Mouse (Mus musculus): Measurements from ENCODE around the gene Vmn1r12. TPM values are rescaled to one million over a fixed set of nuclear protein-coding genes. Genes with fewer than 3 reads are reported as not detected.
"Not testable (repeated sequence)": the region's sequence is repeated elsewhere in the genome, so short reads cannot be mapped to it uniquely, and the experiment has no call there.

Vmn1r12 gene
- total RNA-seq (2014; rRNA removed) (not detected in 2 replicates), polyA plus RNA-seq (2015; fragmentation: Nextera tagmentation; extraction: Ambion mirVana) (not detected in 2 replicates)

DNA sequence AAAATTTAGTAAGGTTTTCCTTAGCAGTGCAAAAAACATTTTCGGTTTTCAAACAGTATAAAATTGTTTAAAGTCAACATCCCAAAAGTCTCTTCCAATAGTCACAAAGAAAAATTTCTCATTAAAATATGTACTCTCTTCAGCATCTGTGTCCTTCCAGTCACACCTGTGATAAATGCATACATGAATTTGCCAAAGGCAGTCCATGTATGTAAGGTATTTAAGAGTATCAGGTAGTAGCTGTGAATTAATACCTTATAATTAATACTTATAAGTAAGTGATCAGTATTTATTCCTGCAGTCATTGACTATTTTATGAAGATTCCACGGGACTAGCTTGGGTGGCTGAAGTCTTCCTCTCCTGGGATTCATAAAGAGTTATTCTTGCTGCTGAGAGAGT lies at the start of gene Vmn1r12:
Gene Vmn1r12 (plus strand): TSS at position 301 of the 400 bp plus-strand sequence.
- Histone ChIP-seq H3K36me3 (ENCODE audit: insufficient read depth, low read length) (no peaks in the 10 kb centered on the region), H3K27me3 (ENCODE audit: insufficient read depth, low read length) (no peaks in the 10 kb centered on the region), H3K4me3 (ENCODE audit: low read depth, low read length) (no peak within 1 kb of the TSS), H3K27ac (ENCODE audit: low read depth, low read length) (no peak within 1 kb of the TSS), H3K9ac (replicated peaks; ENCODE audit: low read length, poor library complexity, severe bottlenecking) (no peak within 1 kb of the TSS), H3K4me2 (ENCODE audit: low read depth, low read length, poor library complexity, severe bottlenecking) (no peak within 1 kb of the TSS), H3K9me3 (ENCODE audit: low read length) (no peaks in the 10 kb centered on the region), H3K4me1 (ENCODE audit: insufficient read depth, low read length) (no peaks in the 10 kb centered on the region)
- DNase-seq (ENCODE audit: low spot score) (no peak), ATAC-seq (ENCODE audit: low FRiP score) (no peak)
- no peak for TF ChIP-seq CTCF (IDR thresholded peaks at IDR 0.05)
- WGBS: 87% methylated on average over 2 of the region's 2 CpGs

DNA sequence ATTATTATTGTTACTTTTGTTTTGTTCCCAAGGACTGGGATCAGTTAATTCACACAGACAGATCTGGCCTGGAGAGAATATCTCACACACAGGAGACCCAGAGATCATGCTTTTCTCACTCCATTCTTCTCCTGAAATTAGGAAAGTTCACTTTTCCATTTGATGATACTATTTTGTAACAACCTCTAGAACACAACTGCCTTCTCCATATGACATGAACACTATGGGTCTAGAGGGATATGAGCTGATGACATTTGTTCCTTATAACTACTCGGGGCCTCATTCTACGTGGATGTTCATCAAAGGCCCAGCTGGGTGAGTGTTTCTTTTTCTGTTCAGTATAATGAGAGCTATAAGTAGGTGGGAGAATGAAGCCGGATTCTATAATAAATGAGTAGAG lies 47.6 kb upstream of the Vmn1r12 start, which contains the start of gene Vmn1r10:
Gene Vmn1r10 (plus strand): TSS at position 301 of the 400 bp plus-strand sequence.
- TF ChIP-seq CTCF (IDR thresholded peaks at IDR 0.05): no peak
- Histone ChIP-seq H3K9ac (replicated peaks; ENCODE audit: low read length, poor library complexity, severe bottlenecking) (no peak within 1 kb of the TSS), H3K27ac (ENCODE audit: low read depth, low read length) (no peak within 1 kb of the TSS), H3K27me3 (ENCODE audit: insufficient read depth, low read length) (no peaks in the 10 kb centered on the region), H3K4me1 (ENCODE audit: insufficient read depth, low read length) (no peaks in the 10 kb centered on the region), H3K4me2 (ENCODE audit: low read depth, low read length, poor library complexity, severe bottlenecking) (no peak within 1 kb of the TSS), H3K9me3 (ENCODE audit: low read length) (no peaks in the 10 kb centered on the region), H3K4me3 (ENCODE audit: low read depth, low read length) (no peak within 1 kb of the TSS), H3K36me3 (ENCODE audit: insufficient read depth, low read length) (no peaks in the 10 kb centered on the region)
- ATAC-seq (ENCODE audit: low FRiP score): no peak
- WGBS: 85% methylated on average over 3 of the region's 3 CpGs
- no peak for DNase-seq (ENCODE audit: low spot score)

DNA sequence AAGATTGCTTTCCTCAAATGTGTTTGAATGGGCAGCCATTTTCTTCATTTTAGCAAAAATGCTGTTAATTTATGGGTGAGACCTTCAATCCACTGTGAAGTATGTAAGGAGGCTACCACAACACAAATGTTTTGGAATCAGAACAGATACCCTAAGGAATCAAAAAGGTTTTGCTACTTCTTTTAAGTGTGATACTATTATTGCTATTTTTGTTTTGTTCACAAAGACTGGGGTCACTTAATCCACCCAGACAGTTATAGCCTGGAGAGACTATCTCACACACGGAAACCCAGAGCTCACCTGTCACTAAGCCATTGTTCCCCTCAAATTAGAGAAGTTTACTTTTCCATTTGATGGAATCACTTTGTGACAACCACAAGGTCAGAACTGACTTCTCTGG lies 23.6 kb upstream of the Vmn1r12 start, which contains the start of gene Vmn1r11:
Gene Vmn1r11 (plus strand): TSS at position 301 of the 400 bp plus-strand sequence.
- Histone ChIP-seq H3K4me1 (ENCODE audit: insufficient read depth, low read length) (no peaks in the 10 kb centered on the region), H3K4me3 (ENCODE audit: low read depth, low read length) (no peak within 1 kb of the TSS), H3K27me3 (ENCODE audit: insufficient read depth, low read length) (no peaks in the 10 kb centered on the region), H3K27ac (ENCODE audit: low read depth, low read length) (no peak within 1 kb of the TSS), H3K36me3 (ENCODE audit: insufficient read depth, low read length) (no peaks in the 10 kb centered on the region), H3K9me3 (ENCODE audit: low read length) (no peaks in the 10 kb centered on the region), H3K9ac (replicated peaks; ENCODE audit: low read length, poor library complexity, severe bottlenecking) (no peak within 1 kb of the TSS), H3K4me2 (ENCODE audit: low read depth, low read length, poor library complexity, severe bottlenecking) (no peak within 1 kb of the TSS)
- ATAC-seq (ENCODE audit: low FRiP score) (no peak), DNase-seq (ENCODE audit: low spot score) (no peak)
- 63% methylated on average over 1 of the region's 1 CpGs for WGBS
- TF ChIP-seq CTCF (IDR thresholded peaks at IDR 0.05): no peak

DNA sequence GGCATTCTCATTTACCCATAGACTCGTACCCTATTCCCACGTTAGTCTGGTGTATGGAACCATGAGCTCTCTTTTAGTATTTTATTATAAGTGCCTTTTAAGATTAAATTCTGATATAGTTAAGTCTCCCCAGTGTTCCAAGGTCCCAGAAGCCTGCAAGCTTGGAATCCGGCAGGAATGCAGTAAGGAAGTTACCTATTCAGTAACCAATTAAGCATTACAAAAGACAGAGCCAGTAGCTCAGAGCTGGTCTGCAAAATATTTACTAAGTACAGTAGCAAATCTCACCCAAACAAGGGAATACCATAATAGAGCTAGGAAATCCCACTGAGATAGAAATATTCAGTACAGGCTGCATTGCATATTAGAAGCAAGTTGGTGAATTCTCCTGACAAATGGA lies 33.3 kb downstream of the Vmn1r12 start:
- H3K27ac ChIP-seq (ENCODE audit: low read depth, low read length); H3K4me1 ChIP-seq (ENCODE audit: insufficient read depth, low read length); H3K4me3 ChIP-seq (ENCODE audit: low read depth, low read length); ATAC-seq (ENCODE audit: low FRiP score); H3K36me3 ChIP-seq (ENCODE audit: insufficient read depth, low read length); H3K4me2 ChIP-seq (ENCODE audit: low read depth, low read length, poor library complexity, severe bottlenecking); H3K9me3 ChIP-seq (ENCODE audit: low read length); DNase-seq (ENCODE audit: low spot score); H3K27me3 ChIP-seq (ENCODE audit: insufficient read depth, low read length); H3K9ac ChIP-seq (replicated peaks; ENCODE audit: low read length, poor library complexity, severe bottlenecking): not testable (repeated sequence)
- WGBS: 61% methylated on average over 3 of the region's 3 CpGs

DNA sequence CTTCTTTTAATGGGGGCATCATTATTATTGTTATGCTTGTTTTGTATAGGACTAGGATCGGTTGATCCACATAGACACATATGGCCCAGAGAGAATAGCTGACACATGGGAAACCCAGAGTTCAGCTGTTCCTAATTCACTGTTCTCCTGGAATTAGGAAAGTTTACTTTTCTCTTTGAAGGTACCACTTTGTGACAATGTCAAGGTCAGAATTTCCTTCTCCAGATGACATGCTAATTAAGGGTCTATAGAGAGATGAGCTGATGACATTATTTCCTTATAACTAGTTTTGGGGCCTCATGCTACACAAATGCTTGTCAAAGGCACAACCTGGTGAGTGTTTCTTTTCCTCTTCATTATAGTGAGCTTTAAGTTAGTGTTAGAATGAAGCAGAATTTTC lies 46.3 kb downstream of the Vmn1r12 start, which contains the start of gene Vmn1r13:
Gene Vmn1r13 (plus strand): TSS at position 301 of the 400 bp plus-strand sequence.
- not testable (repeated sequence) for DNase-seq (ENCODE audit: low spot score); H3K4me3 ChIP-seq (ENCODE audit: low read depth, low read length); H3K36me3 ChIP-seq (ENCODE audit: insufficient read depth, low read length); H3K27ac ChIP-seq (ENCODE audit: low read depth, low read length); H3K9me3 ChIP-seq (ENCODE audit: low read length); H3K27me3 ChIP-seq (ENCODE audit: insufficient read depth, low read length); H3K4me1 ChIP-seq (ENCODE audit: insufficient read depth, low read length); ATAC-seq (ENCODE audit: low FRiP score); H3K4me2 ChIP-seq (ENCODE audit: low read depth, low read length, poor library complexity, severe bottlenecking); H3K9ac ChIP-seq (replicated peaks; ENCODE audit: low read length, poor library complexity, severe bottlenecking)
- WGBS: 89% methylated on average over 1 of the region's 1 CpGs

Other genes starting within 250 kb of the Vmn1r12 start
- 83.2 and 98.4 TPM in 2 replicates for gene Nt5c3, start 233.0 kb upstream of the Vmn1r12 start, total RNA-seq (2014; rRNA removed)
- gene Nt5c3, start 233.0 kb upstream of the Vmn1r12 start, polyA plus RNA-seq (2015; fragmentation: Nextera tagmentation; extraction: Ambion mirVana): 181 and 182 TPM in 2 replicates
- 0.33 and 1.7 TPM in 2 replicates for gene Vmn1r4, start 232.9 kb upstream of the Vmn1r12 start, total RNA-seq (2014; rRNA removed)
- 0.46 and 0.88 TPM in 2 replicates for gene Vmn1r4, start 232.9 kb upstream of the Vmn1r12 start, polyA plus RNA-seq (2015; fragmentation: Nextera tagmentation; extraction: Ambion mirVana)
- not detected in 2 replicates for gene Vmn1r5, start 186.6 kb upstream of the Vmn1r12 start, total RNA-seq (2014; rRNA removed)
- gene Vmn1r5, start 186.6 kb upstream of the Vmn1r12 start, polyA plus RNA-seq (2015; fragmentation: Nextera tagmentation; extraction: Ambion mirVana): not detected in 2 replicates
- not detected in 2 replicates for gene Vmn1r6, start 159.7 kb upstream of the Vmn1r12 start, total RNA-seq (2014; rRNA removed)
- not detected in 2 replicates for gene Vmn1r6, start 159.7 kb upstream of the Vmn1r12 start, polyA plus RNA-seq (2015; fragmentation: Nextera tagmentation; extraction: Ambion mirVana)
- not detected in 2 replicates for gene Vmn1r7, start 131.6 kb upstream of the Vmn1r12 start, total RNA-seq (2014; rRNA removed)
- gene Vmn1r7, start 131.6 kb upstream of the Vmn1r12 start, polyA plus RNA-seq (2015; fragmentation: Nextera tagmentation; extraction: Ambion mirVana): not detected in 2 replicates
- not detected in 2 replicates for gene Vmn1r8, start 124.6 kb upstream of the Vmn1r12 start, total RNA-seq (2014; rRNA removed)
- not detected in 2 replicates for gene Vmn1r8, start 124.6 kb upstream of the Vmn1r12 start, polyA plus RNA-seq (2015; fragmentation: Nextera tagmentation; extraction: Ambion mirVana)
- gene Vmn1r9, start 90.1 kb upstream of the Vmn1r12 start, total RNA-seq (2014; rRNA removed): not detected in 2 replicates
- not detected in 2 replicates for gene Vmn1r9, start 90.1 kb upstream of the Vmn1r12 start, polyA plus RNA-seq (2015; fragmentation: Nextera tagmentation; extraction: Ambion mirVana)
- not detected in 2 replicates for gene Vmn1r10, start 47.5 kb upstream of the Vmn1r12 start, total RNA-seq (2014; rRNA removed)
- gene Vmn1r10, start 47.5 kb upstream of the Vmn1r12 start, polyA plus RNA-seq (2015; fragmentation: Nextera tagmentation; extraction: Ambion mirVana): not detected in 2 replicates
- not detected in 2 replicates for gene Vmn1r11, start 23.5 kb upstream of the Vmn1r12 start, total RNA-seq (2014; rRNA removed)
- gene Vmn1r11, start 23.5 kb upstream of the Vmn1r12 start, polyA plus RNA-seq (2015; fragmentation: Nextera tagmentation; extraction: Ambion mirVana): not detected in 2 replicates
- not detected in 2 replicates for gene Vmn1r13, start 46.4 kb downstream of the Vmn1r12 start, total RNA-seq (2014; rRNA removed)
- not detected in 2 replicates for gene Vmn1r13, start 46.4 kb downstream of the Vmn1r12 start, polyA plus RNA-seq (2015; fragmentation: Nextera tagmentation; extraction: Ambion mirVana)
- gene Vmn1r14, start 74.8 kb downstream of the Vmn1r12 start, total RNA-seq (2014; rRNA removed): not detected in 2 replicates
- gene Vmn1r14, start 74.8 kb downstream of the Vmn1r12 start, polyA plus RNA-seq (2015; fragmentation: Nextera tagmentation; extraction: Ambion mirVana): not detected in 2 replicates
- not detected in 2 replicates for gene Vmn1r15, start 101.0 kb downstream of the Vmn1r12 start, total RNA-seq (2014; rRNA removed)
- not detected in 2 replicates for gene Vmn1r15, start 101.0 kb downstream of the Vmn1r12 start, polyA plus RNA-seq (2015; fragmentation: Nextera tagmentation; extraction: Ambion mirVana)
- gene Vmn1r16, start 172.6 kb downstream of the Vmn1r12 start, total RNA-seq (2014; rRNA removed): not detected in 2 replicates
- not detected in 2 replicates for gene Vmn1r16, start 172.6 kb downstream of the Vmn1r12 start, polyA plus RNA-seq (2015; fragmentation: Nextera tagmentation; extraction: Ambion mirVana)
- gene Vmn1r17, start 206.8 kb downstream of the Vmn1r12 start, total RNA-seq (2014; rRNA removed): not detected in 2 replicates
- not detected in 2 replicates for gene Vmn1r17, start 206.8 kb downstream of the Vmn1r12 start, polyA plus RNA-seq (2015; fragmentation: Nextera tagmentation; extraction: Ambion mirVana)
- gene Vmn1r18, start 238.9 kb downstream of the Vmn1r12 start, total RNA-seq (2014; rRNA removed): not detected in 2 replicates
- gene Vmn1r18, start 238.9 kb downstream of the Vmn1r12 start, polyA plus RNA-seq (2015; fragmentation: Nextera tagmentation; extraction: Ambion mirVana): not detected in 2 replicates
- not detected in 2 replicates for gene Vmn1r19, start 246.9 kb downstream of the Vmn1r12 start, total RNA-seq (2014; rRNA removed)
- not detected in 2 replicates for gene Vmn1r19, start 246.9 kb downstream of the Vmn1r12 start, polyA plus RNA-seq (2015; fragmentation: Nextera tagmentation; extraction: Ambion mirVana)